Mouse (Mus musculus) Patski (cell line): ENCODE data around the gene Peak1. TPM values are rescaled to one million over a fixed set of nuclear protein-coding genes. Genes with fewer than 3 reads are reported as not detected.

Source experiments
- ATAC-seq: fragments of 100-300 bp; one replicate; pipeline ENCODE4 v1.8.0; 2021
- CTCF ChIA-PET: fragments of 350-600 bp; sonication (Branson Sonifier 250); formaldehyde crosslinking; loops from one replicate; lab custom pipeline; 2022; ENCODE audit warnings: inconsistent platforms; lab: Charles Lee
- POLR2A ChIA-PET: fragments of 350-600 bp; sonication (Branson Sonifier 250); formaldehyde crosslinking; loops from one replicate; lab custom pipeline; 2022; ENCODE audit warnings: antibody characterized with exemption, inconsistent platforms; lab: Charles Lee
- DNase-seq: peaks from one replicate; pipeline ENCODE4 v3.0.0-alpha.2; 2011; ENCODE audit warnings: low read depth, low spot score
- H3K27me3 ChIP-seq: fragments of 371-371 bp; one replicate; pipeline ENCODE4 v1.5.1; 2021
- CTCF ChIP-seq: fragments of 100-300 bp; IDR thresholded peaks from one replicate; pipeline ENCODE4 v1.5.1; 2021
- in situ Hi-C: fragments of 300-500 bp; cut with MboI; formaldehyde crosslinking; loops from 3 replicates; pipeline ENCODE4 v1.11.1; 2018; ENCODE audit warnings: low pct_unique_long_range_greater_than_20kb, mixed read lengths
- polyA plus RNA-seq: library from polyadenylated mRNA; unstranded; gene quantifications from one replicate; pipeline ENCODE4 v1.2.3, GENCODE M21; 2021

Gene Peak1
- polyA plus RNA-seq, 1 experiment from 2014 or later, result 26.1 TPM

GRCm38 (mm10) chr9:56205336-56205735 lies 212.5 kb downstream of the Peak1 start:
- DNase-seq (no peak), ATAC-seq (no peak)
- in situ Hi-C loops, result no loop called here
- H3K27me3 ChIP-seq, result no peaks in the 10 kb centered on the region
- POLR2A ChIA-PET, result no interaction called here
- no peak for TF ChIP-seq CTCF
- CTCF ChIA-PET, result interaction anchor here (1.3 kb wide), 1 partner anchor 9 kb away, joined by 5 read pairs; no protein-coding TSS in a partner anchor

- in situ Hi-C loops, result no loop called here
- ATAC-seq, result peak; percentile 51
- no peaks in the 10 kb centered on the region for H3K27me3 ChIP-seq
- DNase-seq, result no peak
- ChIA-PET CTCF (interaction anchor here (0.8 to 1.3 kb wide), 2 partner anchors 10 to 378 kb away, joined by 3 to 5 read pairs; no protein-coding TSS in a partner anchor), POLR2A (no interaction called here)
- no peak for TF ChIP-seq CTCF
Observed at GRCm38 (mm10) chr9:56204316-56204715, 213.6 kb downstream of the Peak1 start.

- in situ Hi-C loops, result no loop called here
- DNase-seq (no peak), ATAC-seq (no peak)
- TF ChIP-seq CTCF, result peak; percentile 92
- ChIA-PET CTCF (interaction anchor here (1.2 to 4.4 kb wide), 4 partner anchors 13 to 303 kb away, joined by 3 to 24 read pairs (median 4); no protein-coding TSS in a partner anchor), POLR2A (interaction anchor here (0.6 kb wide), 1 partner anchor 307 kb away, joined by 4 read pairs; no protein-coding TSS in a partner anchor)
- no peaks in the 10 kb centered on the region for H3K27me3 ChIP-seq
Observed at GRCm38 (mm10) chr9:56200645-56201314, 217.1 kb downstream of the Peak1 start.

- POLR2A ChIA-PET, result no interaction called here
- ATAC-seq (no peak), DNase-seq (no peak)
- no peaks in the 10 kb centered on the region for H3K27me3 ChIP-seq
- in situ Hi-C loops, result no loop called here
- CTCF ChIA-PET, result interaction anchor here (1.2 to 4.4 kb wide), 3 partner anchors 13 to 304 kb away, joined by 3 to 24 read pairs (median 3); no protein-coding TSS in a partner anchor
- TF ChIP-seq CTCF, result no peak
Observed at GRCm38 (mm10) chr9:56200200-56200599, 217.7 kb downstream of the Peak1 start.

- no peaks in the 10 kb centered on the region for H3K27me3 ChIP-seq
- ATAC-seq (no peak), DNase-seq (no peak)
- no peak for TF ChIP-seq CTCF
- ChIA-PET POLR2A (no interaction called here), CTCF (interaction anchor here (1.5 kb wide), 1 partner anchor 76 kb away, joined by 4 read pairs; no protein-coding TSS in a partner anchor)
- in situ Hi-C loops, result no loop called here
Observed at GRCm38 (mm10) chr9:56196921-56197320, 220.9 kb downstream of the Peak1 start.

- no peak for ATAC-seq
- no peak for TF ChIP-seq CTCF
Observed at GRCm38 (mm10) chr9:56195193-56195592, 222.7 kb downstream of the Peak1 start.

GRCm38 (mm10) chr9:56191498-56192455 lies 226.1 kb downstream of the Peak1 start:
- ChIA-PET POLR2A (interaction anchor here (0.6 kb wide), 1 partner anchor 184 kb away, joined by 3 read pairs; no protein-coding TSS in a partner anchor), CTCF (interaction anchor here (1.3 kb wide), 1 partner anchor 8 kb away, joined by 3 read pairs; no protein-coding TSS in a partner anchor)
- in situ Hi-C loops, result no loop called here
- H3K27me3 ChIP-seq, result peaks cover 4% of the 10 kb centered on the region
- DNase-seq, result no peak
- ATAC-seq, result no peak
- no peak for TF ChIP-seq CTCF

More at GRCm38 (mm10) chr9:56195193-56195592, 222.7 kb downstream of the Peak1 start:
- no peak for DNase-seq
- CTCF ChIA-PET, result interaction anchor here (1.4 kb wide), 1 partner anchor 378 kb away, joined by 3 read pairs; no protein-coding TSS in a partner anchor
- in situ Hi-C loops, result no loop called here
- POLR2A ChIA-PET, result no interaction called here
- no peaks in the 10 kb centered on the region for H3K27me3 ChIP-seq

- no peaks in the 10 kb centered on the region for H3K27me3 ChIP-seq
- TF ChIP-seq CTCF, result no peak
- no peak for DNase-seq
- POLR2A ChIA-PET, result no interaction called here
- CTCF ChIA-PET, result interaction anchor here (1.2 kb wide), 1 partner anchor 18 kb away, joined by 3 read pairs; no protein-coding TSS in a partner anchor
- ATAC-seq, result no peak
- in situ Hi-C loops, result no loop called here
Observed at GRCm38 (mm10) chr9:56180118-56180781, 237.6 kb downstream of the Peak1 start.

GRCm38 (mm10) chr9:56179416-56180117 lies 238.3 kb downstream of the Peak1 start:
- POLR2A ChIA-PET, result no interaction called here
- ATAC-seq (no peak), DNase-seq (no peak)
- in situ Hi-C loops, result no loop called here
- H3K27me3 ChIP-seq, result no peaks in the 10 kb centered on the region
- no peak for TF ChIP-seq CTCF
- CTCF ChIA-PET, result interaction anchor here (1.2 kb wide), 1 partner anchor 19 kb away, joined by 3 read pairs; no protein-coding TSS in a partner anchor
